Mouse (Mus musculus) lung, adult 2 months (tissue): ENCODE data around the gene Ercc8.

Experiments
- CTCF ChIP-seq: fragments of 200-500 bp; IDR thresholded peaks from 2 replicates; pipeline ENCODE4 v1.5.1; 2011; ENCODE audit warnings: mild to moderate bottlenecking, low read length, control low read depth; ENCODE audit not compliant: insufficient read depth
- POLR2A ChIP-seq: fragments of 200-500 bp; IDR thresholded peaks from 2 replicates; pipeline ENCODE4 v1.6.1; 2011; ENCODE audit warnings: low read depth, mild to moderate bottlenecking, control low read depth, low read length, borderline replicate concordance; ENCODE audit errors: extremely low read depth

GRCm38 (mm10) chr13:108117654-108118053, 40.9 kb upstream of the Ercc8 start:
- TF ChIP-seq POLR2A (no peak), CTCF (no peak)
